In genomic region chr16:36649304-36649703, GRCm38 (mm10) we compare ENCODE assay signal across 30 mouse cellular contexts. TPM values are rescaled to one million over a fixed set of nuclear protein-coding genes. Genes with fewer than 3 reads are reported as not detected.
DNase-seq lines count a peak whose midpoint lies in the region; TF ChIP-seq lines count a peak whose summit lies in the region.
"Had no signal": no experiment of that assay in that cellular context is flagged by ENCODE, and none has a peak within 500 bp of the region (broad histone marks: within the 10 kb centered on the region; RNA-seq: fewer than 3 reads in every experiment).

No protein-coding gene starts in this region.

- DNase-seq in embryo, embryonic 11 days: peak; percentile 5
- no peak for DNase-seq in embryo, embryonic 10 days (ENCODE audit: low spot score)
- peak; percentile 89 for DNase-seq in ES-CJ7 (ENCODE audit: low read depth, low spot score)
- DNase-seq in ZHBTc4 (ENCODE audit: low read depth, low spot score): peak; percentile 80
- no peak for DNase-seq in layer of hippocampus, adult 18-20 months (ENCODE audit: low spot score in 2 of 2)
- DNase-seq in yolk sac, embryonic 10.5 days (ENCODE audit: low spot score): no peak
- DNase-seq: adrenal gland, postnatal 10 days; adrenal gland, postnatal 36 days; B cell, adult 2 months; cerebellum, adult 11 months; cerebellum, adult 2 months; cerebellum, adult 9-11 months; cerebellum, postnatal 25 days; gastrocnemius, postnatal 25 days; heart, adult 2 months; kidney, adult 8-10 months had no signal

- no peak for TF ChIP-seq CTCF in E14TG2a.4 (conservative IDR thresholded peaks at IDR 0.05; ENCODE audit: low read length)

- peaks cover 12% of the 10 kb centered on the region for H3K9me3 ChIP-seq in E14TG2a.4 (ENCODE audit: low read length)
- H3K9me3 ChIP-seq: embryonic facial prominence, embryonic 10.5 days; forebrain, embryonic 12.5 days; forebrain, embryonic 15.5 days; heart, embryonic 10.5 days; hindbrain, embryonic 13.5 days had no signal

- no peaks in the 10 kb centered on the region for H3K27me3 ChIP-seq in E14TG2a.4 (ENCODE audit: insufficient read depth, low read length)
- H3K27me3 ChIP-seq: CH12.LX; embryonic facial prominence, embryonic 13.5 days; forebrain, embryonic 12.5 days; forebrain, embryonic 15.5 days; heart, embryonic 13.5 days; hindbrain, embryonic 13.5 days had no signal

- H3K4me1 ChIP-seq in E14TG2a.4 (replicated peaks; ENCODE audit: low read depth, low read length): peaks cover 47% of the 10 kb centered on the region
- H3K4me1 ChIP-seq: embryonic facial prominence, embryonic 10.5 days; embryonic facial prominence, embryonic 13.5 days; forebrain, embryonic 15.5 days; heart, embryonic 10.5 days; heart, embryonic 13.5 days had no signal

- H3K4me3 ChIP-seq in E14TG2a.4 (replicated peaks; ENCODE audit: low read length): peak overlapping the region; percentile 17; the same call in 1 of the 2 replicates
- H3K4me3 ChIP-seq: embryonic facial prominence, embryonic 10.5 days; embryonic facial prominence, embryonic 13.5 days; erythroblast, embryonic 14.5 days; forebrain, embryonic 12.5 days; forebrain, embryonic 15.5 days; heart, adult 2 months; heart, embryonic 10.5 days; heart, embryonic 13.5 days; hindbrain, embryonic 13.5 days had no signal

- H3K36me3 ChIP-seq in E14TG2a.4 (ENCODE audit: insufficient read depth, low read length): no peaks in the 10 kb centered on the region
- H3K36me3 ChIP-seq: embryonic facial prominence, embryonic 10.5 days; embryonic facial prominence, embryonic 13.5 days; forebrain, embryonic 12.5 days; forebrain, embryonic 15.5 days; heart, embryonic 10.5 days; heart, embryonic 13.5 days; hindbrain, embryonic 13.5 days had no signal

RNA-seq across cellular contexts. Expression of gene Cd86, which starts 16.6 kb away (rescaled TPM):
- 1 to 10 TPM in 1 of 2 experiments, under 1 TPM in 1; 0.99 to 1.4 TPM for total RNA-seq in layer of hippocampus, adult 18-20 months (2021)
- total RNA-seq: MEL had no signal

RNA-seq across cellular contexts. Expression of gene Ildr1, which starts 44.5 kb away (rescaled TPM):
- under 1 TPM; 0.10 to 0.15 TPM for total RNA-seq in layer of hippocampus, adult 18-20 months (2021)
- total RNA-seq: adrenal gland, adult 18-20 months; adrenal gland, postnatal 36 days; common myeloid progenitor, adult 5-6 weeks; heart, adult 2 months; heart, postnatal 25 days; MEL had no signal

Comparison
In these comparisons a context has a peak if more than half of its experiments do, and no peak if none do; other contexts are left out.
1. DNase-seq: peak in embryo, embryonic 11 days (single experiment), ES-CJ7 (single experiment) and ZHBTc4 (single experiment); none in embryo, embryonic 10 days (single experiment), layer of hippocampus, adult 18-20 months (0 of 2) and yolk sac, embryonic 10.5 days (single experiment).